In the genomic region with DNA sequence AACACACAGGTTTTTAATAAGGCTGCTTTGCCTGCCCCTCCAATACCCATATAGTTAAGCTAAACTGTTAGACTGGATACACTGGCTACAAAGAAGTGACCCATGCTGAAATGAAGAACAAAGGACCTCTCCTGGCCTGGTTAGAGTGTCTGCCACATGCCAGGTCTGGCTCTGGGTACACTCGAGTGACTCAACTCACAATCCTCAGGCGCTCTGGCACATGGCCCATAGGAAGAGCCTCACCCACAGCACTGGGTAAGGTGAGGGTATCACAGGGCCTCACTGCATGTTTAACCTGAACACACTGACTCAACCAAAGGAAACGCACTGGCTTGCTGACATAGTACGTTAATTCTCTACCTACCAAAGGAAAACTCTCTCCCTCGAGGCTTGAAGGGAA, we compare ENCODE assay signal across 21 mouse cellular contexts. TPM values are rescaled to one million over a fixed set of nuclear protein-coding genes. Genes with fewer than 3 reads are reported as not detected.
DNase-seq lines count a peak whose midpoint lies in the region; ATAC-seq and TF ChIP-seq lines count a peak whose summit lies in the region.
"Had no signal": no experiment of that assay in that cellular context is flagged by ENCODE, and none has a peak within 500 bp of the region (broad histone marks: within the 10 kb centered on the region; RNA-seq: fewer than 3 reads in every experiment).

No protein-coding gene starts in this region.

- no peaks in the 10 kb centered on the region for H3K27me3 ChIP-seq in lung, postnatal 0 days (replicated peaks; ENCODE audit: insufficient read depth, low read length)
- H3K27me3 ChIP-seq: embryonic facial prominence, embryonic 15.5 days; heart, embryonic 13.5 days; intestine, embryonic 15.5 days; liver, embryonic 15.5 days; midbrain, embryonic 12.5 days had no signal

- TF ChIP-seq CTCF in lung, postnatal 0 days (IDR thresholded peaks at IDR 0.05), result no peak

- no peak overlapping the region for H3K4me2 ChIP-seq in lung, postnatal 0 days (replicated peaks; ENCODE audit: low read depth, low read length)
- H3K4me2 ChIP-seq: embryonic facial prominence, embryonic 15.5 days; heart, embryonic 13.5 days; hindbrain, embryonic 14.5 days; intestine, embryonic 15.5 days; liver, embryonic 15.5 days; midbrain, embryonic 12.5 days had no signal

- peak; percentile 79 for ATAC-seq in lung, postnatal 0 days
- no peak for ATAC-seq in granulocyte monocyte progenitor cell, adult 5-6 weeks (replicated peaks; ENCODE audit: poor library complexity, severe bottlenecking)
- ATAC-seq: intestine, embryonic 15.5 days had no signal

- no peak overlapping the region for H3K9ac ChIP-seq in lung, postnatal 0 days (replicated peaks; ENCODE audit: low read depth)
- H3K9ac ChIP-seq: embryonic facial prominence, embryonic 15.5 days; heart, embryonic 13.5 days; hindbrain, embryonic 14.5 days; intestine, embryonic 15.5 days; liver, embryonic 15.5 days; midbrain, embryonic 12.5 days had no signal

- no peak overlapping the region for H3K4me3 ChIP-seq in lung, postnatal 0 days (ENCODE audit: low read depth, low read length)
- H3K4me3 ChIP-seq: embryonic facial prominence, embryonic 15.5 days; forebrain, embryonic 10.5 days; gastrocnemius, adult 2 months; heart, embryonic 13.5 days; intestine, embryonic 15.5 days; liver, embryonic 15.5 days; midbrain, embryonic 12.5 days had no signal

- H3K4me1 ChIP-seq in lung, postnatal 0 days (ENCODE audit: insufficient read depth, low read depth, low read length), result no peaks in the 10 kb centered on the region; the same call in 1 of the 2 replicates
- H3K4me1 ChIP-seq: embryonic facial prominence, embryonic 15.5 days; forebrain, embryonic 10.5 days; heart, embryonic 13.5 days; intestine, embryonic 15.5 days; liver, embryonic 15.5 days; midbrain, embryonic 12.5 days had no signal

- 62% methylated on average over 5 of the region's 5 CpGs for WGBS in lung, postnatal 0 days

- peaks cover 66% of the 10 kb centered on the region for H3K36me3 ChIP-seq in lung, postnatal 0 days (ENCODE audit: insufficient read depth, low read length)

- no peaks in the 10 kb centered on the region for H3K9me3 ChIP-seq in lung, postnatal 0 days (ENCODE audit: low read length)
- H3K9me3 ChIP-seq: embryonic facial prominence, embryonic 15.5 days; forebrain, embryonic 10.5 days; heart, embryonic 13.5 days; intestine, embryonic 15.5 days; liver, embryonic 15.5 days; midbrain, embryonic 12.5 days had no signal

- peak overlapping the region; percentile 80 for H3K27ac ChIP-seq in lung, postnatal 0 days (ENCODE audit: low read length)
- H3K27ac ChIP-seq: embryonic facial prominence, embryonic 15.5 days; forebrain, embryonic 10.5 days; gastrocnemius, adult 2 months; heart, embryonic 13.5 days; hindbrain, embryonic 14.5 days; intestine, embryonic 15.5 days; liver, embryonic 15.5 days; midbrain, embryonic 12.5 days had no signal

- peak; percentile 32 for DNase-seq in urinary bladder, postnatal 25 days (ENCODE audit: low spot score)
- no peak for DNase-seq in urinary bladder, postnatal 10 days (ENCODE audit: low spot score)
- peak; percentile 71 for DNase-seq in adrenal gland, postnatal 14 days
- DNase-seq in lung, postnatal 0 days (ENCODE audit: low spot score), result peak; percentile 81
- no peak for DNase-seq in left cerebral cortex, adult 18-20 months (ENCODE audit: low spot score in 2 of 2)
- no peak for DNase-seq in thymus, postnatal 25 days
- DNase-seq: cerebellum, adult 18-20 months; embryo, embryonic 11 days; gastrocnemius, adult 2 months; heart, adult 18-20 months; heart, postnatal 36 days; retina, postnatal 1 day; thymus, postnatal 36 days had no signal

- TF ChIP-seq EP300 in lung, postnatal 0 days (IDR thresholded peaks at IDR 0.05), result peak; percentile 86

RNA-seq across cellular contexts. Expression of gene Ncf1, which starts 16.7 kb away (rescaled TPM):
- total RNA-seq in adrenal gland, postnatal 14 days (2021), result 8.1 and 12.4 TPM in 2 replicates
- polyA plus RNA-seq in lung, postnatal 0 days (2015; fragmentation: Nextera tagmentation; extraction: Ambion mirVana), result 19.6 and 19.8 TPM in 2 replicates
- 163 and 170 TPM in 2 replicates for total RNA-seq in granulocyte monocyte progenitor cell, adult 5-6 weeks (2014; fragmentation: Nextera tagmentation)
- total RNA-seq in granulocyte monocyte progenitor cell, adult 5-6 weeks (2017), result 165 and 177 TPM in 2 replicates
- 1 to 10 TPM; 5.3 to 7.7 TPM for total RNA-seq in left cerebral cortex, adult 18-20 months (2021)

Comparison
In these comparisons a context has a peak if more than half of its experiments do, and no peak if none do; other contexts are left out.
1. DNase-seq: peak in urinary bladder, postnatal 25 days (single experiment), adrenal gland, postnatal 14 days (single experiment) and lung, postnatal 0 days (single experiment); none in urinary bladder, postnatal 10 days (single experiment), left cerebral cortex, adult 18-20 months (0 of 2) and thymus, postnatal 25 days (single experiment).
2. RNA of gene Ncf1, which starts 16.7 kb away (total RNA-seq): 163 to 177 TPM in granulocyte monocyte progenitor cell, adult 5-6 weeks; 8.1 to 12.4 TPM in adrenal gland, postnatal 14 days and 5.3 to 7.7 TPM in left cerebral cortex, adult 18-20 months; every median in the first group is over 10 times any median in the second.